Mouse (Mus musculus) limb, embryonic 14.5 days (tissue): ENCODE measurements around the gene Camta1. TPM values are rescaled to one million over a fixed set of nuclear protein-coding genes. Genes with fewer than 3 reads are reported as not detected.

Source experiments
- ATAC-seq: fragments of 200-750 bp; cut with Nextera tagmentation; 2 replicates; pipeline ENCODE4 v1.8.0; 2017; ENCODE audit warnings: low read depth, moderate number of reproducible peaks, moderate TSS enrichment; ENCODE audit not compliant: low FRiP score
- DNase-seq: peaks from one replicate; pipeline ENCODE4 v3.0.0-alpha.2; 2015; ENCODE audit warnings: low spot score
- H3K27ac ChIP-seq: fragments of 300-500 bp; sonication (generic); replicated peaks from 2 replicates; pipeline ENCODE4 v1.5.1; 2014; ENCODE audit warnings: low read depth, mild to moderate bottlenecking, low read length, moderate library complexity, mixed read lengths
- H3K27me3 ChIP-seq: fragments of 300-500 bp; sonication (generic); 2 replicates; pipeline ENCODE4 v1.6.1; 2014; ENCODE audit warnings: low read length, mixed read lengths; ENCODE audit not compliant: control insufficient read depth, insufficient read depth
- H3K36me3 ChIP-seq: fragments of 300-500 bp; sonication (generic); 2 replicates; pipeline ENCODE4 v1.6.1; 2014; ENCODE audit warnings: mild to moderate bottlenecking, low read length, moderate library complexity, mixed read lengths; ENCODE audit not compliant: control insufficient read depth, insufficient read depth
- H3K4me1 ChIP-seq: fragments of 300-500 bp; sonication (generic); 2 replicates; pipeline ENCODE4 v1.6.1; 2014; ENCODE audit warnings: antibody characterized with exemption, low read length, mixed read lengths; ENCODE audit not compliant: control insufficient read depth, insufficient read depth
- H3K4me2 ChIP-seq: fragments of 300-500 bp; sonication (generic); replicated peaks from 2 replicates; pipeline ENCODE4 v1.6.1; 2014; ENCODE audit warnings: low read depth, mild to moderate bottlenecking, low read length, moderate library complexity; ENCODE audit not compliant: severe bottlenecking
- H3K4me3 ChIP-seq: fragments of 300-500 bp; sonication (generic); replicated peaks from 2 replicates; pipeline ENCODE4 v1.5.1; 2014; ENCODE audit warnings: low read length
- H3K9ac ChIP-seq: fragments of 300-500 bp; sonication (generic); 2 replicates; pipeline ENCODE4 v1.6.1; 2014; ENCODE audit warnings: mild to moderate bottlenecking, low read depth, low read length, moderate library complexity; ENCODE audit not compliant: severe bottlenecking
- H3K9me3 ChIP-seq: fragments of 300-500 bp; sonication (generic); 2 replicates; pipeline ENCODE4 v1.6.1; 2016; ENCODE audit warnings: low read length; ENCODE audit not compliant: control insufficient read depth
- POLR2A ChIP-seq: fragments of 200-500 bp; IDR thresholded peaks from 2 replicates; pipeline ENCODE4 v1.8.0; 2012; ENCODE audit warnings: inconsistent platforms, mild to moderate bottlenecking, moderate library complexity, borderline replicate concordance; ENCODE audit not compliant: insufficient read depth, insufficient read length; ENCODE audit errors: extremely low read depth
- WGBS: fragments of 180-500 bp; shearing (Covaris S2); extraction: QIAGEN DNeasy Blood & Tissue Kit; methylation state at CpG from one replicate; pipeline ENCODE4 v1.1.7; 2014; 5-methylcytosine and 5-hydroxymethylcytosine counted together
- polyA plus RNA-seq, 2 experiments: library from polyadenylated mRNA; depleted of rRNA in 1 of 2; stranded (reverse) in 1 of 2; unstranded in 1 of 2; fragments of >200 nt; fragmentation: Nextera tagmentation in 1 of 2; extraction: Ambion mirVana in 1 of 2; gene quantifications; 2 replicates each; pipeline versions ENCODE4 v1.2.1 to v1.2.3; 2012 to 2014

The Camta1 gene
- polyA plus RNA-seq, 2 experiments = 28.6 to 78.8 TPM

GRCm38 (mm10) chr4:151778511-151778910 lies 83.2 kb downstream of the Camta1 start:
- Histone ChIP-seq H3K4me1 (peaks cover 3% of the 10 kb centered on the region; the same call in 1 of the 2 replicates), H3K36me3 (no peaks in the 10 kb centered on the region), H3K4me3 (no peak overlapping the region), H3K27ac (no peak overlapping the region), H3K9me3 (no peaks in the 10 kb centered on the region), H3K9ac (no peak overlapping the region), H3K4me2 (no peak overlapping the region), H3K27me3 (no peaks in the 10 kb centered on the region)
- ATAC-seq (no peak), DNase-seq (peak; percentile 23)
- no peak for TF ChIP-seq POLR2A
- 76% methylated on average over 4 of the region's 4 CpGs for WGBS

- 49% methylated on average over 6 of the region's 6 CpGs for WGBS
- Histone ChIP-seq H3K27me3 (no peaks in the 10 kb centered on the region), H3K4me1 (peaks cover 3% of the 10 kb centered on the region; the same call in 1 of the 2 replicates), H3K4me2 (no peak overlapping the region), H3K4me3 (no peak overlapping the region), H3K36me3 (no peaks in the 10 kb centered on the region), H3K9ac (no peak overlapping the region), H3K27ac (no peak overlapping the region), H3K9me3 (no peaks in the 10 kb centered on the region)
- ATAC-seq = no peak
- DNase-seq = peak; percentile 41
- TF ChIP-seq POLR2A = no peak
Observed at GRCm38 (mm10) chr4:151777451-151777850, 84.2 kb downstream of the Camta1 start.

- ATAC-seq (no peak), DNase-seq (no peak)
- 89% methylated on average over 7 of the region's 7 CpGs for WGBS
- H3K9ac ChIP-seq = no peak overlapping the region
- no peaks in the 10 kb centered on the region for H3K9me3 ChIP-seq
- H3K4me1 ChIP-seq = peaks cover 3% of the 10 kb centered on the region; the same call in 1 of the 2 replicates
- TF ChIP-seq POLR2A = no peak
- no peak overlapping the region for H3K4me2 ChIP-seq
- no peaks in the 10 kb centered on the region for H3K36me3 ChIP-seq
- H3K4me3 ChIP-seq = no peak overlapping the region
- H3K27ac ChIP-seq = no peak overlapping the region
- no peaks in the 10 kb centered on the region for H3K27me3 ChIP-seq
Observed at GRCm38 (mm10) chr4:151775441-151775840, 86.2 kb downstream of the Camta1 start.

- no peak overlapping the region for H3K4me2 ChIP-seq
- H3K9ac ChIP-seq = no peak overlapping the region
- no peak overlapping the region for H3K27ac ChIP-seq
- no peaks in the 10 kb centered on the region for H3K9me3 ChIP-seq
- no peak for DNase-seq
- ATAC-seq = no peak
- no peaks in the 10 kb centered on the region for H3K36me3 ChIP-seq
- H3K4me3 ChIP-seq = no peak overlapping the region
- no peak for TF ChIP-seq POLR2A
- no peaks in the 10 kb centered on the region for H3K27me3 ChIP-seq
- peaks cover 3% of the 10 kb centered on the region; the same call in 1 of the 2 replicates for H3K4me1 ChIP-seq
- WGBS = 79% methylated on average over 3 of the region's 3 CpGs
Observed at GRCm38 (mm10) chr4:151773651-151774050, 88.0 kb downstream of the Camta1 start.

GRCm38 (mm10) chr4:151773007-151773406 lies 88.7 kb downstream of the Camta1 start:
- TF ChIP-seq POLR2A = no peak
- Histone ChIP-seq H3K36me3 (no peaks in the 10 kb centered on the region), H3K4me1 (peaks cover 3% of the 10 kb centered on the region; the same call in 1 of the 2 replicates), H3K27ac (no peak overlapping the region), H3K9ac (no peak overlapping the region), H3K9me3 (no peaks in the 10 kb centered on the region), H3K4me3 (no peak overlapping the region), H3K27me3 (no peaks in the 10 kb centered on the region), H3K4me2 (no peak overlapping the region)
- ATAC-seq (no peak), DNase-seq (no peak)
- WGBS = 86% methylated on average over 5 of the region's 5 CpGs

- Histone ChIP-seq H3K27ac (no peak overlapping the region), H3K9me3 (no peaks in the 10 kb centered on the region), H3K36me3 (no peaks in the 10 kb centered on the region), H3K27me3 (no peaks in the 10 kb centered on the region), H3K4me2 (no peak overlapping the region), H3K4me3 (no peak overlapping the region), H3K4me1 (no peaks in the 10 kb centered on the region), H3K9ac (no peak overlapping the region)
- WGBS = 53% methylated on average over 5 of the region's 5 CpGs
- no peak for ATAC-seq
- TF ChIP-seq POLR2A = no peak
- no peak for DNase-seq
Observed at GRCm38 (mm10) chr4:151770697-151771096, 91.0 kb downstream of the Camta1 start.
